ENCODE assay signal across 12 mouse cellular contexts in the genomic region with DNA sequence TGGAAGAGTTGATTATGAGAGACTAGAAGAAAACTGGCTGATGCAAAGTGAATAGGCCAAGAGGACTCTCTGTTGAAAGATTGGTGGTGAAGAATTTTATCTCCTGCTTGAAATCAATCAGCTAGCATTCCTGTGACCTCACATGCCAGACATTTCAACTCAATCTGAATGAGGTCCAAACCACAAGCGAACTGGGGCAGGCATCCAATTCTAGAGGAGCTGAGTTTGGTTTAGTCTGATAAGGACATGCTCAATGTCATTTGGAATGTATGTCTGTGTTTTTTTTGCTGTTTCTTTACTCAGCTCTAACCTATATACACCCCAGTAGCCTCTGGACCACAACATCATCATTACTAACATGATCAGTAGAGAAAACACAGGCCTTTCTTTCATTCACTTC.
DNase-seq lines count a peak whose midpoint lies in the region; ATAC-seq and TF ChIP-seq lines count a peak whose summit lies in the region.
"Had no signal": no experiment of that assay in that cellular context is flagged by ENCODE, and none has a peak within 500 bp of the region (broad histone marks: within the 10 kb centered on the region; RNA-seq: fewer than 3 reads in every experiment).

No protein-coding gene starts in this region.

- H3K27ac ChIP-seq in kidney, postnatal 0 days: no peak overlapping the region
- H3K27ac ChIP-seq in embryonic fibroblast, embryonic 13.5 days (ENCODE audit: insufficient read depth, low read length): peak overlapping the region; percentile 65; the same call in 1 of the 2 replicates
- no peak overlapping the region for H3K27ac ChIP-seq in lung, postnatal 0 days (ENCODE audit: low read length)
- no peak overlapping the region for H3K27ac ChIP-seq in hindbrain, embryonic 14.5 days
- H3K27ac ChIP-seq: hindbrain, embryonic 13.5 days; layer of hippocampus, adult 2 months; limb, embryonic 12.5 days had no signal

- H3K36me3 ChIP-seq in kidney, postnatal 0 days (ENCODE audit: insufficient read depth, low read length): no peaks in the 10 kb centered on the region
- no peaks in the 10 kb centered on the region for H3K36me3 ChIP-seq in lung, postnatal 0 days (ENCODE audit: insufficient read depth, low read length)
- no peaks in the 10 kb centered on the region for H3K36me3 ChIP-seq in hindbrain, embryonic 14.5 days (replicated peaks; ENCODE audit: control insufficient read depth, insufficient read depth)
- H3K36me3 ChIP-seq: hindbrain, embryonic 13.5 days; limb, embryonic 12.5 days had no signal

- peak; percentile 13 for DNase-seq in kidney, postnatal 0 days (ENCODE audit: low spot score)
- DNase-seq in kidney, adult 9 months: no peak
- peak; percentile 57 for DNase-seq in adipocyte (ENCODE audit: low spot score)
- DNase-seq in lung, postnatal 0 days (ENCODE audit: low spot score): peak; percentile 44
- no peak for DNase-seq in layer of hippocampus, postnatal 14 days (ENCODE audit: low spot score in 2 of 2)
- no peak for DNase-seq in testis, postnatal 14 days (ENCODE audit: low spot score)
- no peak for DNase-seq in hindbrain, embryonic 14.5 days (ENCODE audit: low spot score)

- H3K9ac ChIP-seq in kidney, postnatal 0 days (ENCODE audit: low read depth, low read length): no peak overlapping the region
- no peak overlapping the region for H3K9ac ChIP-seq in lung, postnatal 0 days (replicated peaks; ENCODE audit: low read depth)
- no peak overlapping the region for H3K9ac ChIP-seq in hindbrain, embryonic 14.5 days
- H3K9ac ChIP-seq: hindbrain, embryonic 13.5 days; limb, embryonic 12.5 days had no signal

- no peak for ATAC-seq in kidney, postnatal 0 days (replicated peaks; ENCODE audit: low FRiP score, low read depth)
- peak; percentile 17; the same call in 1 of the 2 replicates for ATAC-seq in lung, postnatal 0 days
- ATAC-seq in hindbrain, embryonic 14.5 days (ENCODE audit: low FRiP score): no peak

- WGBS in kidney, postnatal 0 days: 59% methylated on average over 1 of the region's 1 CpGs
- 17% methylated on average over 1 of the region's 1 CpGs for WGBS in lung, postnatal 0 days
- WGBS in hindbrain, embryonic 14.5 days: 78% methylated on average over 1 of the region's 1 CpGs

- no peaks in the 10 kb centered on the region for H3K27me3 ChIP-seq in kidney, postnatal 0 days (ENCODE audit: insufficient read depth, low read length)
- H3K27me3 ChIP-seq in lung, postnatal 0 days (replicated peaks; ENCODE audit: insufficient read depth, low read length): no peaks in the 10 kb centered on the region
- H3K27me3 ChIP-seq in hindbrain, embryonic 14.5 days (ENCODE audit: control insufficient read depth, insufficient read depth, low read length): no peaks in the 10 kb centered on the region
- H3K27me3 ChIP-seq: hindbrain, embryonic 13.5 days; limb, embryonic 12.5 days had no signal

- H3K4me3 ChIP-seq in kidney, postnatal 0 days (replicated peaks; ENCODE audit: low read depth, low read length): no peak overlapping the region
- no peak overlapping the region for H3K4me3 ChIP-seq in embryonic fibroblast, embryonic 13.5 days (ENCODE audit: insufficient read depth, low read length)
- H3K4me3 ChIP-seq in lung, postnatal 0 days (ENCODE audit: low read depth, low read length): no peak overlapping the region
- no peak overlapping the region for H3K4me3 ChIP-seq in hindbrain, embryonic 14.5 days (replicated peaks; ENCODE audit: low read length)
- H3K4me3 ChIP-seq: hindbrain, embryonic 13.5 days; layer of hippocampus, adult 2 months; limb, embryonic 12.5 days had no signal

- H3K4me1 ChIP-seq in kidney, postnatal 0 days (replicated peaks; ENCODE audit: insufficient read depth, low read length): no peaks in the 10 kb centered on the region
- H3K4me1 ChIP-seq in embryonic fibroblast, embryonic 13.5 days (ENCODE audit: control insufficient read depth, insufficient read depth, low read length): peaks cover 2% of the 10 kb centered on the region; the same call in 1 of the 2 replicates
- H3K4me1 ChIP-seq in lung, postnatal 0 days (ENCODE audit: insufficient read depth, low read depth, low read length): no peaks in the 10 kb centered on the region; the same call in 1 of the 2 replicates
- no peaks in the 10 kb centered on the region for H3K4me1 ChIP-seq in hindbrain, embryonic 14.5 days (replicated peaks; ENCODE audit: control insufficient read depth, insufficient read depth, low read length)
- H3K4me1 ChIP-seq: hindbrain, embryonic 13.5 days; limb, embryonic 12.5 days had no signal

- TF ChIP-seq CTCF in kidney, postnatal 0 days (IDR thresholded peaks at IDR 0.05; ENCODE audit: low read depth): no peak
- TF ChIP-seq CTCF in embryonic fibroblast, embryonic 13.5 days (IDR thresholded peaks at IDR 0.05; ENCODE audit: borderline replicate concordance, insufficient read depth, low read length): no peak
- TF ChIP-seq CTCF in lung, postnatal 0 days (IDR thresholded peaks at IDR 0.05): no peak

- H3K9me3 ChIP-seq in kidney, postnatal 0 days (replicated peaks; ENCODE audit: low read length): no peaks in the 10 kb centered on the region
- no peaks in the 10 kb centered on the region for H3K9me3 ChIP-seq in lung, postnatal 0 days (ENCODE audit: low read length)
- H3K9me3 ChIP-seq in hindbrain, embryonic 14.5 days (ENCODE audit: control insufficient read depth, low read length): no peaks in the 10 kb centered on the region
- H3K9me3 ChIP-seq: hindbrain, embryonic 13.5 days; limb, embryonic 12.5 days had no signal

- no peak overlapping the region for H3K4me2 ChIP-seq in kidney, postnatal 0 days (ENCODE audit: low read length)
- H3K4me2 ChIP-seq in lung, postnatal 0 days (replicated peaks; ENCODE audit: low read depth, low read length): no peak overlapping the region
- H3K4me2 ChIP-seq in hindbrain, embryonic 14.5 days (replicated peaks): no peak overlapping the region
- H3K4me2 ChIP-seq: hindbrain, embryonic 13.5 days; limb, embryonic 12.5 days; midbrain, embryonic 11.5 days had no signal

- no peak for TF ChIP-seq POLR2A in embryonic fibroblast, embryonic 13.5 days (IDR thresholded peaks at IDR 0.05; ENCODE audit: low read depth, low read length)

- peak; percentile 92 for TF ChIP-seq EP300 in lung, postnatal 0 days (IDR thresholded peaks at IDR 0.05)

Comparison
In these comparisons a context has a peak if more than half of its experiments do, and no peak if none do; other contexts are left out.
1. DNase-seq: peak in kidney, postnatal 0 days (single experiment), adipocyte (single experiment) and lung, postnatal 0 days (single experiment); none in kidney, adult 9 months (single experiment), layer of hippocampus, postnatal 14 days (0 of 2), testis, postnatal 14 days (single experiment) and hindbrain, embryonic 14.5 days (single experiment).